Mouse (Mus musculus) neural tube, embryonic 11.5 days (tissue): ENCODE measurements around the gene Aldh1a3. TPM values are rescaled to one million over a fixed set of nuclear protein-coding genes. Genes with fewer than 3 reads are reported as not detected.

Experiments
- ATAC-seq: fragments of 200-750 bp; cut with Nextera tagmentation; 2 replicates; pipeline ENCODE4 v1.8.0; 2017; ENCODE audit warnings: moderate number of reproducible peaks, mild to moderate bottlenecking, moderate TSS enrichment, moderate library complexity; ENCODE audit not compliant: insufficient read depth, low FRiP score, low TSS enrichment
- DNase-seq: peaks from one replicate; pipeline ENCODE4 v3.0.0-alpha.2; 2015; ENCODE audit warnings: low spot score
- H3K27ac ChIP-seq: fragments of 300-500 bp; sonication (generic); 2 replicates; pipeline ENCODE4 v1.5.1; 2014; ENCODE audit warnings: low read depth, mild to moderate bottlenecking, low read length
- H3K27me3 ChIP-seq: fragments of 300-500 bp; sonication (generic); 2 replicates; pipeline ENCODE4 v1.6.1; 2014; ENCODE audit warnings: mild to moderate bottlenecking, low read length, mixed read lengths; ENCODE audit not compliant: control insufficient read depth, insufficient read depth
- H3K36me3 ChIP-seq: fragments of 300-500 bp; sonication (generic); 2 replicates; pipeline ENCODE4 v1.6.1; 2014; ENCODE audit warnings: mild to moderate bottlenecking, low read length, moderate library complexity, mixed read lengths; ENCODE audit not compliant: control insufficient read depth, insufficient read depth
- H3K4me1 ChIP-seq: fragments of 300-500 bp; sonication (generic); 2 replicates; pipeline ENCODE4 v1.6.1; 2014; ENCODE audit warnings: low read length, mixed read lengths; ENCODE audit not compliant: control insufficient read depth, insufficient read depth
- H3K4me2 ChIP-seq: fragments of 300-500 bp; sonication (generic); 2 replicates; pipeline ENCODE4 v1.6.1; 2014; ENCODE audit warnings: low read depth, mild to moderate bottlenecking, moderate library complexity
- H3K4me3 ChIP-seq: fragments of 300-500 bp; sonication (generic); 2 replicates; pipeline ENCODE4 v1.5.1; 2014; ENCODE audit warnings: low read depth, low read length
- H3K9ac ChIP-seq: fragments of 300-500 bp; sonication (generic); 2 replicates; pipeline ENCODE4 v1.6.1; 2014; ENCODE audit warnings: mild to moderate bottlenecking, low read length
- H3K9me3 ChIP-seq: fragments of 300-500 bp; sonication (generic); 2 replicates; pipeline ENCODE4 v1.6.1; 2016; ENCODE audit warnings: low read length; ENCODE audit not compliant: control insufficient read depth
- WGBS: fragments of 180-500 bp; shearing (Covaris S2); extraction: QIAGEN DNeasy Blood & Tissue Kit; methylation state at CpG from one replicate; pipeline ENCODE4 v1.1.7; 2014; 5-methylcytosine and 5-hydroxymethylcytosine counted together
- polyA plus RNA-seq: library from polyadenylated mRNA; unstranded; fragments of >200 nt; fragmentation: Nextera tagmentation; extraction: Ambion mirVana; gene quantifications from 2 replicates; pipeline ENCODE4 v1.2.1, GENCODE M21; 2014

The Aldh1a3 gene
- polyA plus RNA-seq, 1 experiment from 2014 or later = 1.5 TPM

DNA sequence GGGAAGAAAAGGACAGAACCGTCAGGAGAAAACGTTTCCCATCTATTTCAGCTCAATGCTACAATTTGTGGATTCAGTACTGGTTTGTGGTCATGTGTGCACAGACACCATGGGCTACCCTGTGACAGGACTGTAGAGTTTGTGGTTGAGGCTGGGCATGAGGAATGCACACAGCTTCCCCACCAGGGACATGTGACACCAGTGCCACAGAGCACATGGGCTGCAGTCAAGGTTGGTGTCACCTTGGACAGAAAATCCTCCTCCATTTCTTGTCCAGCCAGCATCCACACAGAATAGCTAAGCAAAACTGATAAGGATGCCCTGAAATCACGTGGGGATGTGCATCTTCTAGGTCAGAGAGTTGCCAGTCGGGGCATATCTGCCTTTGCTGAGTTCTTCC lies 22.5 kb downstream of the Aldh1a3 start:
- no peak overlapping the region for H3K4me2 ChIP-seq

DNA sequence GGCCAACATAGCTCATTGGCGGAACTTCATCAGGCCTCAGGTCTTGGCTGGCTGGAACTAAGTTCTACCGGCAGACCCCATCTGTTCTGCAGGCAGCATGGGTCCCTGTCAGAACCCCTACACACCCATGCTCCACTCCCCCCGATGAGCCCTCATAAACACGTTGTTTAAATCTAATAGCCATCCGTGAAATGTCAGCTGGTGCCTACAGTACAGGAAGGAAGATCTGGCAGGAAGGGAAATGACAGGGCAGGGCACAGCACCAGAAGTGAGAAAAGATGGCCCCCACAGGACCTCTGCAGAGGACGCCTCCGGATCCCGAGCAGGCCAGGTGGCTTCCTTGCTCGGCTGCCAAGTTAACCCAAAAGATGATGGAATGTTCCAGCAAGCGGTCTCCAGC lies 23.2 kb downstream of the Aldh1a3 start:
- Histone ChIP-seq H3K4me2 (no peak overlapping the region), H3K27ac (no peak overlapping the region), H3K36me3 (no peaks in the 10 kb centered on the region), H3K4me3 (no peak overlapping the region), H3K4me1 (peaks cover 13% of the 10 kb centered on the region; the same call in 1 of the 2 replicates), H3K9me3 (no peaks in the 10 kb centered on the region), H3K9ac (no peak overlapping the region), H3K27me3 (no peaks in the 10 kb centered on the region)
- ATAC-seq = no peak
- 58% methylated on average over 10 of the region's 10 CpGs for WGBS
- DNase-seq = no peak

More for the DNA sequence above, 22.5 kb downstream of the Aldh1a3 start:
- Histone ChIP-seq H3K27me3 (no peaks in the 10 kb centered on the region), H3K36me3 (no peaks in the 10 kb centered on the region), H3K27ac (no peak overlapping the region), H3K4me3 (no peak overlapping the region), H3K4me1 (peaks cover 13% of the 10 kb centered on the region; the same call in 1 of the 2 replicates), H3K9me3 (no peaks in the 10 kb centered on the region), H3K9ac (no peak overlapping the region)
- WGBS = 74% methylated on average over 4 of the region's 4 CpGs
- DNase-seq (no peak), ATAC-seq (no peak)

DNA sequence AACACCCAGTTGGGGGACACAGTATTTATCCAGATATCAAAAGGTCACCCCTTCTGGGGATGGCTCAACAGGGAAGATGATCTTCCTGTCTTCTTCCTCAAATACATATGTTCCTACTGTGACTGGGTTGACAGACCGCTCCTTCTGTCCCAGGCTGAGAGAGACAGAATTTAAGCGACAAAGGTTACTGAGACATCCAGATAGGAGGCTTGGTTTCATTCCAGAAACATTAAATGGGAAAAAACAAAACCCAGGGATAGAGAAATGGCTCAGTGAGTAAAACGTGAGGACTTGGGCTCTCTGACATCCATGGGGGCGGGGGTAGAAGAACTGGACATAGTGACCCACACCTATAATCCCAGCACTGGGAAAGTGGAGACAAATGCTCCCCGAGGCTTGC lies 24.4 kb downstream of the Aldh1a3 start:
- Histone ChIP-seq H3K36me3 (no peaks in the 10 kb centered on the region), H3K9ac (no peak overlapping the region), H3K4me1 (peaks cover 13% of the 10 kb centered on the region; the same call in 1 of the 2 replicates), H3K27ac (no peak overlapping the region), H3K4me2 (no peak overlapping the region), H3K9me3 (no peaks in the 10 kb centered on the region), H3K4me3 (no peak overlapping the region), H3K27me3 (no peaks in the 10 kb centered on the region)
- WGBS = 92% methylated on average over 5 of the region's 5 CpGs
- DNase-seq (no peak), ATAC-seq (no peak)

DNA sequence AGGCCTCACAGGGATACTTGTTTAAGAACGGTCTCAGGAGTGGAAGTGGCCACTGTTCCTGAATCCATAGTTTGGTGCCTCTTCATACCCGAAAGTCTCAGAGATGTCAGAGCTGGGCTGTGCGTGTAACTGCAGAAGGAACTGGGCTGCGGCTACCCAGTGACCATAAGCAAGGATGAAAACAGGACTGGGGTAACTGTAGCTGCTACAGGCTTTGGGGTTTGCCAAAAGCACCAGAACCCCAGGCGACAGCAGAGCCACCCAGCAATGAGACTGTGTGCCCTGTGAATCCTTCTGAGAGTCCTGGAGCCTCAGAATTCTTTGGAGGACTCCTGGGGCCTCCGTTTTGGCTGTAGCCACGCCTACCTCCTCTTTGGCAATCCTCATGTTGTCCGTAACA lies 25.7 kb downstream of the Aldh1a3 start:
- no peaks in the 10 kb centered on the region for H3K9me3 ChIP-seq
- H3K4me3 ChIP-seq = no peak overlapping the region
- DNase-seq (no peak), ATAC-seq (no peak)
- H3K9ac ChIP-seq = no peak overlapping the region
- H3K4me2 ChIP-seq = no peak overlapping the region
- H3K27me3 ChIP-seq = no peaks in the 10 kb centered on the region
- H3K4me1 ChIP-seq = peaks cover 13% of the 10 kb centered on the region; the same call in 1 of the 2 replicates
- no peaks in the 10 kb centered on the region for H3K36me3 ChIP-seq
- WGBS = 54% methylated on average over 8 of the region's 8 CpGs
- H3K27ac ChIP-seq = no peak overlapping the region

DNA sequence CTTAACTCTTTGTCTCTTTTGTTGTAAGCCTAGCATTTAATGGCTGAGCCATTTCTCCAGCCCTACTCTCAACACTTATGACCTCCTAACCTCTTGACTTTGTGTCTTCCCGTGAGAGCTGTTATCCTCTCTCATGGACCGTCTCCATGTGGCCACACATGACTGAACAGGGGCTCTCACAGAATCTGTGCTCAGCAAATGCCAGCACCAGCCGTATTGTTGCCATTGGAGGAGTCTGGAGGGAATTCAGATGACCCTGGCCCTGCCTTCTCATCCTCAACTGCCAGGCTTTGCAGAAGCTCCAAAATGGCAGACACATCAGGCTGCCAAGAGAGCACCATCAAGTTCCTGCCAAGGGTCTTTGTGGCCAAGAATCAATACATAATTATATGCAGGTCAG lies 30.0 kb downstream of the Aldh1a3 start:
- ATAC-seq (no peak), DNase-seq (no peak)
- Histone ChIP-seq H3K27me3 (no peaks in the 10 kb centered on the region), H3K36me3 (no peaks in the 10 kb centered on the region), H3K4me2 (no peak overlapping the region), H3K9me3 (no peaks in the 10 kb centered on the region; the same call in 1 of the 2 replicates), H3K4me1 (peaks cover 11% of the 10 kb centered on the region; the same call in 1 of the 2 replicates), H3K9ac (no peak overlapping the region), H3K4me3 (no peak overlapping the region), H3K27ac (no peak overlapping the region)
- 42% methylated on average over 3 of the region's 3 CpGs for WGBS

DNA sequence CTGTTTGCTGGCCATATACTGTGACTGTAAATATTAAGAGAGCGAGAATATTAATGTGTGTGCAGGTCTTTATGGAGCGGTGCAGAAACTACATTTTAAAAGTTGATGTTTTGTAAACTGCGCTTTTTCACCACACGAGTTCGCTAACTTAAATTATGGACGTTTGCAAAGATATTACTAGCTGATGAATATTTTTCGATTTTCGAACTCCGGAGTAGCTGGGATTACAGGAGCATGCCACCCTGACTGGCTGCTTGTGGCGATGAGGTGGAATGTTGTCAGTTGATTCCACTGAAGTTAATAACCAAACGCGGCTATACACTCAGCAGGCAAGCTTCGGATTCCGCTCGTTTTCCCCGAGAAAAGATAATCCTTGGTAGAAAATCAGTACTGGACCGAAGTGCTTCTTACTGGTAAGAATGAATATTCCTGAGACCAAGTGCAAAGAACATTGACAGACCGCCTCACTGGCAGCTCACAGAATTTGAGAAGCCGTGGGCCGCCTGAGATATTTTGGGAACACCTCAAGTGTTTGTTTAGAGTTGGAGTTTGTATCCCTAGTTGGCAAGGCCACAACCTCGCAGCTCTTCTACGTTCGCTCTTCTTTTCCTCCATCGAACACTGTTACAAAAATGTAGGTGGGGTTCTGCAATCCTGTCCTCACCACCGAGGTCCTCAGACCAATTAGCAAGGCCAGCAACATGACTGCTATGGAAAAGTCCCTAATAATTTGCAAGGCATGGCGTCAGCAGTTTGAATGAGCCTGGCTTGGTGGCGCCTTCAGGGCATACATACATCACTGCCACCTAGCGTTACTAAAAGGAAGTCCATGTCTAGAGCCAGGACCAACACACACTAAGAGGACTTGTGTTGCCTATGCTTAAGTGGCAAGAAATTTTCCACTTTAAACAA lies 38.4 kb downstream of the Aldh1a3 start:
- WGBS = 13% methylated on average over 28 of the region's 28 CpGs
- Histone ChIP-seq H3K36me3 (no peaks in the 10 kb centered on the region), H3K4me1 (peaks cover 5% of the 10 kb centered on the region; the same call in 1 of the 2 replicates), H3K27ac (no peak overlapping the region), H3K4me2 (peak overlapping the region; percentile 83), H3K27me3 (no peaks in the 10 kb centered on the region), H3K9ac (peak overlapping the region; percentile 73), H3K4me3 (peak overlapping the region; percentile 56), H3K9me3 (no peaks in the 10 kb centered on the region)
- ATAC-seq = peak; percentile 66; the same call in 1 of the 2 replicates
- peak; percentile 75 for DNase-seq

DNA sequence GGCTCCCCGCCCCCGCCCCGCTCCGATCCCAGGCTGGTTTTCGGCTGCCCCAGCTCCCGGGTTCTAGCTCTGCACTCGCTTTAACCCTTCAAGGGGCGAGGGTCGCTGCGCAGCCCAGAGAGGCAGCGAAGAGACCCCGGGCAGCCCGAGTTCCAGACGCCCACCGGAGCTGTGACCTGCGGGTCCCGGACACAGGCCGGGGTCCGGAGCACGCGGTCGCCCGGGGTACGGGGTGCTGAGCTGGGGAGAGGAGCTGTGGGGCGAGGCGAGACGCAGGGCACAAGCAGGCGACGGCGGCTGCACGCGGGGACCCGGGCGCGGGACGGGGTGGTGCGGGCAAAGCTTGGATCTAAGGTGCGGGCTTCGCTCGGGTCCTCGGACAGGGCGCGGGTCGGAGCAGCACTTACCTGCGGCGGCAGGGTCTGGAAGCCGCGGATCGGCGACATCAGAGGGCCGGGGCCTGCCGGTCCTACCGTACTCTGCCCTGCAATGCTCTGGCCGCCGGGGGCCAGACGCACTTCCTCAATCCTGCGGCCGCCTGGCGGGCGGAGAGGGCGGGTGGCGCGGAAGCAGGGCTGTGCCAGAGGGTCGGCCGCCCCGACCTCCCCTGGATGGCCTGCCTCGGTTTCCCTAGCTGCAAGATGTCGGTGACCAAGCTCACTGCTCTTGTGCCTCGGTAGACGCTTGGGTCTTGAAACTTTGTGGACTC lies 39.4 kb downstream of the Aldh1a3 start, which contains the start of gene Lrrk1:
Lrrk1 (minus strand) TSS at position 538 of the 709 bp plus-strand sequence.
- peak; percentile 71 for DNase-seq
- no peaks in the 10 kb centered on the region for H3K27me3 ChIP-seq
- H3K4me3 ChIP-seq = peak within 1 kb of the TSS; percentile 56
- WGBS = under 1% methylated on average over 56 of the region's 70 CpGs
- H3K27ac ChIP-seq = no peak within 1 kb of the TSS
- peaks cover 5% of the 10 kb centered on the region; the same call in 1 of the 2 replicates for H3K4me1 ChIP-seq
- peak within 1 kb of the TSS; percentile 83 for H3K4me2 ChIP-seq
- no peaks in the 10 kb centered on the region for H3K9me3 ChIP-seq
- peak; percentile 74 for ATAC-seq
- no peaks in the 10 kb centered on the region for H3K36me3 ChIP-seq
- H3K9ac ChIP-seq = peak within 1 kb of the TSS; percentile 73

DNA sequence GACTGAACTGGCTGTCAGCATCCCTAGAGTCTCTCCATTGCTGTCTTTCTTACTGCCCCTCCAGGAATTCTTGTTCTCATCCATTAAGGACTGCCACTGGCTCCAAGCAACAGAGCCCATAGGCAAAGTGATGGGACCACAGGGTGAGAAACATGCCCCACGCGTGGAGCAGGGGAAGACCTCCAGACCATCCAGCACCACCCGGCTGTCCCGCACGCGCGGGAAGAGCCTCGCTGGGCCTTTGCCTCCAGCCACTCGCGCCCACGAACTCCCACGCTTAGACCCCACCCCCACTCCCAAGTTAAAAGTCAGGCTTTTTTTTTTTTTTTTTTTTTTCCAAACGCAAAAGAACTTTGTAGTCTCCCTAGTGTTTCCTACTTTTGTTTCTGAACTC lies 39.9 kb downstream of the Aldh1a3 start:
- DNase-seq (peak; percentile 34), ATAC-seq (peak; percentile 7)
- Histone ChIP-seq H3K4me2 (peak overlapping the region; percentile 83), H3K9ac (peak overlapping the region; percentile 73), H3K36me3 (no peaks in the 10 kb centered on the region), H3K27me3 (no peaks in the 10 kb centered on the region), H3K9me3 (no peaks in the 10 kb centered on the region), H3K4me3 (peak overlapping the region; percentile 56), H3K4me1 (peaks cover 5% of the 10 kb centered on the region; the same call in 1 of the 2 replicates), H3K27ac (no peak overlapping the region)
- under 1% methylated on average over 13 of the region's 13 CpGs for WGBS
